Mouse (Mus musculus): ENCODE measurements at regions not wholly inside any gene's neighbourhood (a gene's known extent, or its start where the extent isn't known, plus 50 kb on each side); places are given as distances from the start of the nearest gene placed in this dataset.

DNA sequence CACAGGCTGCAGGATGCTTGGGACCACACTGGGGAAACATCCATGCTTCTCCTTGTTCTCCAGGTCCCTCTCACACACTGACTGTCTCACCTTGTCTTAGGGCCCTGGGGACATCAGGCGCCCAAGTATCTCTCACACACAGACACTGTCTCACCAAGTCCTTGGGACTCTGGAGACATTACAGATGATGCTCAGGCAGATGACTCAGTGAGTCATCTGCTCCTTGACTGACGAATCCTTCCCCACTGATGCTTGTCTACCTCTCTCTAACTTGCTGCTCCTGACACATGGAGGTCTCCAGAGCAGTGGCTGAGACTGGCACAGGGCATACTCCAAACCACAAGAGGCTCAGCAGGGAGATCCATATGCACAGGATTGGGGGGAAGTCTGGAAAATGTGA is 263.1 kb downstream of the Rps15a start:
- H3K27me3 ChIP-seq (ENCODE audit: control insufficient read depth, insufficient read depth, low read length) = no peaks in the 10 kb centered on the region
- no peaks in the 10 kb centered on the region for H3K4me1 ChIP-seq (ENCODE audit: control insufficient read depth, insufficient read depth, insufficient read length)
- DNase-seq (ENCODE audit: low read depth in 1 of 2, low spot score in 2 of 2) = no peak
- 83% methylated on average over 2 of the region's 2 CpGs for WGBS
- no peak for TF ChIP-seq POLR2A (IDR thresholded peaks at IDR 0.05; ENCODE audit: low read depth, low read length)
- no peak for TF ChIP-seq CTCF (IDR thresholded peaks at IDR 0.05; ENCODE audit: extremely low read depth, insufficient read depth, insufficient read length, insufficient replicate concordance)
- no peak overlapping the region for H3K27ac ChIP-seq (ENCODE audit: insufficient read depth, low read length)
- no peaks in the 10 kb centered on the region for H3K36me3 ChIP-seq (ENCODE audit: control insufficient read depth, insufficient read depth, low read length)
- H3K4me3 ChIP-seq (ENCODE audit: extremely low read depth, insufficient read depth, insufficient read length) = no peak overlapping the region

DNA sequence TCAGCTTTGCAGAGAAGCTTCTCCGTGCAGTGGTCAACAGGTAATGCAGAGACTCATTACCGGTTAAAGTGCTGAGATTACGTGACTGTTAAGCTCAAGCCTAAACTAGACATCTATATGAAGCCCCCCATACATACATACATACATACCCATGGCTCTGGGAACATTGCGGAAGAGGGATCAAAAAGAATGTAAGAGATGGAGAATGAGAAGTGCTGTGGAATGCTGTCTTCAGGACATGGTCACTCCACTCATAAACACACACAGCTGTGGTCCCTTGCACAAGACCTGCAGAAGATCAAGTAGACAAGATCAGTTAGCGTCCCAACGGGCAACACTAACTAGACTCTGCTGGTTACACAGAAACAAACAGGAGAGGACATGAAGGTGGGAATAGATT is 265.2 kb downstream of the Rps15a start:
- 87% methylated on average over 6 of the region's 6 CpGs for WGBS
- no peak overlapping the region for H3K27ac ChIP-seq (ENCODE audit: insufficient read depth, low read length)
- no peak overlapping the region for H3K4me3 ChIP-seq (ENCODE audit: extremely low read depth, insufficient read depth, insufficient read length)
- TF ChIP-seq POLR2A (IDR thresholded peaks at IDR 0.05; ENCODE audit: low read depth, low read length) (no peak), CTCF (IDR thresholded peaks at IDR 0.05; ENCODE audit: extremely low read depth, insufficient read depth, insufficient read length, insufficient replicate concordance) (no peak)
- H3K36me3 ChIP-seq (ENCODE audit: control insufficient read depth, insufficient read depth, low read length) = no peaks in the 10 kb centered on the region
- no peaks in the 10 kb centered on the region for H3K4me1 ChIP-seq (ENCODE audit: control insufficient read depth, insufficient read depth, insufficient read length)
- H3K27me3 ChIP-seq (ENCODE audit: control insufficient read depth, insufficient read depth, low read length) = no peaks in the 10 kb centered on the region
- DNase-seq (ENCODE audit: low read depth in 1 of 2, low spot score in 2 of 2) = no peak

DNA sequence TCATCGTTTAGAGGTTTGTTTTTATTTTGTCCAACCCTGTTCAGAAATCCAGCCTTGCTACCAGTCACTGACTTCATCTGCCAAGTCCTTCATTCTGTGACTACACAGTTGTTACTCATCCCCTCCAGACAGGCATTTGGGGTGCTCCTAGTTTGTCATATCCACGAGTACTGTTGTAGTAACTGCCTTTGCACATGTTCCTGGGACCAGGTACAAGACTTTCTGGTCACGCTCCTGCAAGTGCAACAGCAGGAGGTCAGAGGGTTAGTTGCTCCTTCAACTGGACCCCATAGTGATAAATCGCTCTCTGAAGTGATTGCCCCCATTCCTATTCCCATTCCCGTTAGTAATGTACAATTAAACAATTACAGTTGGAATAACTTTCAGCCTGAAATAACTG is 269.9 kb downstream of the Rps15a start:
- TF ChIP-seq POLR2A (IDR thresholded peaks at IDR 0.05; ENCODE audit: low read depth, low read length) (no peak), CTCF (IDR thresholded peaks at IDR 0.05; ENCODE audit: extremely low read depth, insufficient read depth, insufficient read length, insufficient replicate concordance) (no peak)
- Histone ChIP-seq H3K4me3 (ENCODE audit: extremely low read depth, insufficient read depth, insufficient read length) (no peak overlapping the region), H3K4me1 (ENCODE audit: control insufficient read depth, insufficient read depth, insufficient read length) (no peaks in the 10 kb centered on the region), H3K36me3 (ENCODE audit: control insufficient read depth, insufficient read depth, low read length) (no peaks in the 10 kb centered on the region), H3K27ac (ENCODE audit: insufficient read depth, low read length) (no peak overlapping the region), H3K27me3 (ENCODE audit: control insufficient read depth, insufficient read depth, low read length) (no peaks in the 10 kb centered on the region)
- no peak for DNase-seq (ENCODE audit: low read depth in 1 of 2, low spot score in 2 of 2)
- 87% methylated on average over 5 of the region's 5 CpGs for WGBS

DNA sequence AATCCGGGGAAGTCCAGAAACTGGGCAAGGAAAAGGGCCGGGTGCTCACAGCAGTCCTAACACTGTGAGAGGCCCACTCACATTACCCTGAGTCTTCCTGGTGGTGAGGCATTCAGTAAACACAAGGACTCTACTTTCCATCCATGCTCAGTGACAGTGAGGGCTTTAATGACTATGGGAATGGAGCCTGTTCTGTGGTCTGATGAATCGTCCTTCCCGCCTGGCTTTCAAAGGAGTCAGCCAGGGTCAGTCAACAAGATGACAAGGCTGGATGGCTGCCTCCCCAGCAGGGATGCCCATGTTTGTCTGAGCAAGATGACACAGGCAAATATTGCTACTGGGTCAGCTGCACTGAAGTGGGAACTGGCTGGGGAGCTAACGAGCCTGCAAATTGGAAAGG is 273.2 kb downstream of the Rps15a start:
- Histone ChIP-seq H3K27ac (ENCODE audit: insufficient read depth, low read length) (no peak overlapping the region), H3K36me3 (ENCODE audit: control insufficient read depth, insufficient read depth, low read length) (no peaks in the 10 kb centered on the region), H3K27me3 (ENCODE audit: control insufficient read depth, insufficient read depth, low read length) (no peaks in the 10 kb centered on the region), H3K4me3 (ENCODE audit: extremely low read depth, insufficient read depth, insufficient read length) (no peak overlapping the region), H3K4me1 (ENCODE audit: control insufficient read depth, insufficient read depth, insufficient read length) (no peaks in the 10 kb centered on the region)
- WGBS = 73% methylated on average over 5 of the region's 5 CpGs
- DNase-seq (ENCODE audit: low read depth in 1 of 2, low spot score in 2 of 2) = no peak
- no peak for TF ChIP-seq CTCF (IDR thresholded peaks at IDR 0.05; ENCODE audit: extremely low read depth, insufficient read depth, insufficient read length, insufficient replicate concordance)
- no peak for TF ChIP-seq POLR2A (IDR thresholded peaks at IDR 0.05; ENCODE audit: low read depth, low read length)

DNA sequence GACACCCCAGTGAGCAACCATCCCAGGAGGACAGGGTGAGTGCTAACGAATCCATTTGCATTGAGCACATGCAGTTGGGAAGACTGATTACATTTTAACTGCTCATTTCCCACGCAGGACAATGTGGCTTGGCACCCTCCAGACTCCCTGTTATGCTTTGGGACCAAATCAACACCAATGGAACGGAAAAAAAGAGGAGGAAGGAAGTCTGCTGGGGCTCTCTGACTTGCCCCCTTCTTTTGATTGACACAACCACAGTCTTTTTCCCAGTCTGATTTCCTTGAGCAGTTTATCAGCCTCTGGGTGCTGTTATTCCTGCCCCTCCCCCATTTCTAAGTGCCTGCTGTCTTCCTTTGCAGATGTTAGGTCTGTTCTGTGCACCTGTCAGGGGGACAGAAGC is 321.0 kb downstream of the Rps15a start:
- no peak for DNase-seq (ENCODE audit: low read depth in 1 of 2, low spot score in 2 of 2)
- no peak overlapping the region for H3K27ac ChIP-seq (ENCODE audit: insufficient read depth, low read length)
- 6% methylated on average over 3 of the region's 3 CpGs for WGBS
- no peaks in the 10 kb centered on the region for H3K4me1 ChIP-seq (ENCODE audit: control insufficient read depth, insufficient read depth, insufficient read length)
- H3K36me3 ChIP-seq (ENCODE audit: control insufficient read depth, insufficient read depth, low read length) = no peaks in the 10 kb centered on the region
- H3K27me3 ChIP-seq (ENCODE audit: control insufficient read depth, insufficient read depth, low read length) = no peaks in the 10 kb centered on the region
- H3K4me3 ChIP-seq (ENCODE audit: extremely low read depth, insufficient read depth, insufficient read length) = no peak overlapping the region
- TF ChIP-seq POLR2A (IDR thresholded peaks at IDR 0.05; ENCODE audit: low read depth, low read length) = no peak
- no peak for TF ChIP-seq CTCF (IDR thresholded peaks at IDR 0.05; ENCODE audit: extremely low read depth, insufficient read depth, insufficient read length, insufficient replicate concordance)

DNA sequence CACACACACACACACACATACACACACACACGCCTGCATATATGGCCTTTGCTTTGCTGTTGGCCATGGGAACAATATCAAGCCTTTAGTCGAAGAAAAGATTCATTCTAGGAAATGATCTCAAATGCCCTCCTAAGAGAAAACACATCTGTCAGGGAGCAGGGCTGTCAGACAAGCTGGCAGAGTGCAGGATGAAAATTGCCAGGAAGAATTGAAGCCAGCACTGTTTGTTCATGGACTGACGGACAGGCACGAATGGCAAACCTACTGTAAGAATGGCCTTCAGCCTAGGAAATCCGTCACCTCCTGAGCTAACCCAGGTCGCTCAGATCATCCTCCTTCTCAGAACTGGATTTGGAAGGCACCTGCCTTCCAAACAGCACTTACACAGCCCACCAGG is 322.0 kb downstream of the Rps15a start:
- no peak for DNase-seq (ENCODE audit: low read depth in 1 of 2, low spot score in 2 of 2)
- WGBS = 90% methylated on average over 6 of the region's 6 CpGs
- Histone ChIP-seq H3K27ac (ENCODE audit: insufficient read depth, low read length) (no peak overlapping the region), H3K4me1 (ENCODE audit: control insufficient read depth, insufficient read depth, insufficient read length) (no peaks in the 10 kb centered on the region), H3K27me3 (ENCODE audit: control insufficient read depth, insufficient read depth, low read length) (no peaks in the 10 kb centered on the region), H3K36me3 (ENCODE audit: control insufficient read depth, insufficient read depth, low read length) (no peaks in the 10 kb centered on the region), H3K4me3 (ENCODE audit: extremely low read depth, insufficient read depth, insufficient read length) (no peak overlapping the region)
- TF ChIP-seq POLR2A (IDR thresholded peaks at IDR 0.05; ENCODE audit: low read depth, low read length) = no peak
- TF ChIP-seq CTCF (IDR thresholded peaks at IDR 0.05; ENCODE audit: extremely low read depth, insufficient read depth, insufficient read length, insufficient replicate concordance) = no peak

DNA sequence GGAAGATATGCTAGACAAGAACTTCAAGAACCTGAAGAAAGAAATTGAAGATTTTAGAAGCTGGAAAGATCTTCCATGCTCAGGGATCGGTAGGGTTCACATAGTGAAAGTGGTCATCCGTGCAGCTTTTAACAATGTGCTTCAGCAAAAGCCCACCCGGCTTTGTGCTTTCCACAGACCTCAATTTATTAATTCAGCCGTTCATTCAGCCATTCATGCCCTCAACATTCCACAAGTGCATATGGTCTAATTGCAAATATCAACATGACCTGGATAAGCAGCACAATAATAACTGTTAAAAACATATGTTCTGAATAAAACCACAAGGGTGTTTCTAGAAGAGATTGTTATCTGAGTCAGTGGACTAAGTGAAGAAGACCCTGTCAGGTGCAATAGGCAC is 323.5 kb downstream of the Rps15a start:
- Histone ChIP-seq H3K27ac (ENCODE audit: insufficient read depth, low read length) (no peak overlapping the region), H3K27me3 (ENCODE audit: control insufficient read depth, insufficient read depth, low read length) (no peaks in the 10 kb centered on the region), H3K4me3 (ENCODE audit: extremely low read depth, insufficient read depth, insufficient read length) (no peak overlapping the region), H3K36me3 (ENCODE audit: control insufficient read depth, insufficient read depth, low read length) (no peaks in the 10 kb centered on the region), H3K4me1 (ENCODE audit: control insufficient read depth, insufficient read depth, insufficient read length) (no peaks in the 10 kb centered on the region)
- TF ChIP-seq POLR2A (IDR thresholded peaks at IDR 0.05; ENCODE audit: low read depth, low read length) = no peak
- WGBS = 90% methylated on average over 4 of the region's 4 CpGs
- no peak for DNase-seq (ENCODE audit: low read depth in 1 of 2, low spot score in 2 of 2)

Data from spleen, adult 2 months (tissue).